Mouse (Mus musculus) CH12.LX (cell line): ENCODE measurements around the gene Map1b.

Source experiments
- CTCF ChIP-seq, 2 experiments: IDR thresholded peaks in 1 of 2; conservative IDR thresholded peaks in 1 of 2; 2 replicates each; pipeline ENCODE4 v1.5.1; 2011 to 2012; ENCODE audit warnings: low read depth in 2 of 2, low read length in 2 of 2, improper control_type of control experiment in 1 of 2, inconsistent platforms in 1 of 2, mild to moderate bottlenecking in 1 of 2, moderate library complexity in 1 of 2
- E2F4 ChIP-seq: IDR thresholded peaks from 2 replicates; pipeline ENCODE4 v1.6.1; 2011; ENCODE audit warnings: low read depth, low read length, improper control_type of control experiment; ENCODE audit not compliant: insufficient replicate concordance
- MEF2A ChIP-seq: IDR thresholded peaks from 2 replicates; pipeline ENCODE4 v1.6.1; 2014; ENCODE audit warnings: low read depth, mild to moderate bottlenecking, inconsistent platforms, low read length, improper control_type of control experiment, borderline replicate concordance
- POLR2A ChIP-seq: IDR thresholded peaks from 2 replicates; pipeline ENCODE4 v1.6.1; 2011; ENCODE audit warnings: low read depth, mild to moderate bottlenecking, improper control_type of control experiment, low read length
- SIN3A ChIP-seq: IDR thresholded peaks from 2 replicates; pipeline ENCODE4 v1.6.1; 2012; ENCODE audit warnings: low read length, improper control_type of control experiment, inconsistent platforms
- TBP ChIP-seq: conservative IDR thresholded peaks from 2 replicates; pipeline ENCODE4 v1.6.1; 2011; ENCODE audit warnings: low read depth, low read length, improper control_type of control experiment

- TF ChIP-seq TBP (no peak), E2F4 (no peak), POLR2A (no peak), MEF2A (no peak), CTCF (conservative IDR thresholded peaks at IDR 0.05 in 1 of 2, IDR thresholded peaks at IDR 0.05 in 1 of 2; ENCODE audit: low read depth in 2 of 2, low read length in 2 of 2) (no peak), SIN3A (no peak)
Measured at GRCm38 (mm10) chr13:99466811-99467315, 49.5 kb downstream of the Map1b start.
